Mouse (Mus musculus) ovary, adult 18-20 months (tissue): ENCODE results near the gene Hist1h2bh.
A peak's percentile ranks its signal among the peaks of the same experiment; 100 is the strongest.
"Not testable (repeated sequence)": the region's sequence is repeated elsewhere in the genome, so short reads cannot be mapped to it uniquely, and the experiment has no call there.

Experiments used
- DNase-seq: peaks from one replicate; pipeline ENCODE4 v3.0.0; 2022; ENCODE audit warnings: low spot score, mixed read lengths

Gene Hist1h2bh

DNA sequence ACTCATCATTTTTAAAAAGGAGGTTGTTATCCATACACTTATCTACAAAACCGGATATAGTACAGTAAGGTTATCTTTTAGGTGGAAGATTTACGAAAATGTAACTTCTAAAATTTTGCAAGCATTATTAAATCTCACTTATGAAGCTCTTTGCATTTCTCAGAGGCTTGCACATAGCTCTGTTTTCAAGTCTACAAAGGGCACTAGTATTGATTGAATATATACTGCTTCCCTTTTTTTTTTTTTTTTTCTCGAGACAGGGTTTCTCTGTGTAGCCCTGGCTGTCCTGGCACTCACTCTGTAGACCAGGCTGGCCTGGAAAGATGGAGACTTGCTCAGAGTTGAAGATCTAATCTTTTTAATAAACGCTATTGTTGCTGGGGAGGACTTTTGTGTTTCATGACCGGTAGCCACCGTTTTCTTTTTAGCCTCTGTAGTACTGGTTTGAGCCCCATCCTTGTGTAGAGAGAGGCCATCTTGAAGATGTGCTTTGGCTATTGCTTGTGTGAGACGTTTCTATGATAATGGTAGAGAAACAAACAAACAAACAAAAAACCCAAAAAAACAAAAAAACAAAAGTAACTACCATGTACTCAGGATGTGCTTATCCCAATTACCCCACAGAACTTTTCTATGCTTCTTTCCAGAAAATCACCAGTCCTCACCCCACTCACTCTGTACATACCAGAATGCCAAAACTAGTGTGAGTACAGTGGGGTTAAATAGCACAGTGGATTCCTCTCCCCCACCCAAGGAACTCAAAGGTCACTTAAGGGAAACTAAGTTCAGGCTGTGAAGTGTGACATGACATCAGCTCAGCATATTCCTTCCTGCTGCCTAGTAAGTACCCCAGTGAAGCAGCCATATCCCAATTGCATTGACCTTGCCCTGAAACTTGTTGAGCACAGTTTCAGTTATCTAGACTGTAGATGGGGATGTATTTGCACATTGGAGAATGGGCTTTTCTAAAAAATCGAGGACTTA is 9.0 kb upstream of the Hist1h2bh start:
- DNase-seq, result no peak

DNA sequence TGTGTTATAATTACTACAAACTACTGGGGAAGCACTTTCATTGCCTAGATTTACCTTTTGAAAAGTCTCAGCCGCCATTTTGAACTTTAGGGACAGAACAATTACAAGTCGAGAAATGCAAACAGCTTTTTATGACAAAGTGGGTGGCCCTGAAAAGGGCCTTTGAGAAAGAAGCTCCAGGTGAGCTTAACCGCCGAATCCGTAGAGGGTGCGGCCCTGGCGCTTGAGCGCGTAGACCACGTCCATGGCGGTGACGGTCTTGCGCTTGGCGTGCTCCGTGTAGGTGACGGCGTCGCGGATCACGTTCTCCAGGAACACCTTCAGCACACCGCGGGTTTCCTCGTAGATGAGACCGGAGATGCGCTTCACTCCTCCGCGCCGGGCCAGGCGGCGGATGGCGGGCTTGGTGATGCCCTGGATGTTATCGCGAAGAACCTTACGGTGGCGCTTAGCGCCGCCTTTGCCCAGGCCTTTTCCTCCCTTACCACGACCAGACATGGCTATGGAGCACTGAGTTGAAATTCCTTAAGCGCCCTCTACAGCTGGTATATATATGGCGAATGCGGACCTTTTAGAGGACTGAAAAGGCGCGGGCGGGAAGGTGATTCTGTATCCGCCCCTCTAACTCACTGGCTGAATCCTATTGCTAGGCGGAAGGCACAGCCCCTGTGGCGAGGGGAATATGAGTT is 8.1 kb upstream of the Hist1h2bh start, which contains the start of gene Hist1h4f:
Hist1h4f (minus strand) TSS at position 503 of the 689 bp plus-strand sequence.
- DNase-seq, result peak; percentile 82

- no peak for DNase-seq
Observed at GRCm38 (mm10) chr13:23550761-23551145, 7.6 kb upstream of the Hist1h2bh start.

GRCm38 (mm10) chr13:23546694-23547093 is 3.5 kb upstream of the Hist1h2bh start:
- DNase-seq, result no peak

DNA sequence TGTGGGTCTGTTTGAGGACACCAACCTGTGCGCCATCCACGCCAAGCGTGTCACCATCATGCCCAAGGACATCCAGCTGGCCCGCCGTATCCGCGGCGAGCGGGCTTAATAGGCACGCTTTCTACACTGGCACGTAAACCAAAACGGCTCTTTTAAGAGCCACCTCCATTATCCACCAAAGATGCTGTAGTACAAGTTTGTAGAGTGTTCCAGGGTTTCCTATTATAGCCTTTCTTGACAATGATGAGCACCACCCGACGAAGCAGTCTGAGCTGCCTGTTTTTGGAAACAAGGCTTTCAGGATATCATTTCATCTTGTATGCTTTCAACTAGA is 1.6 kb upstream of the Hist1h2bh start:
- not testable (repeated sequence) for DNase-seq

GRCm38 (mm10) chr13:23543965-23544786 is 984 bp upstream of the Hist1h2bh start, which contains the start of gene Hist1h3f:
Gene Hist1h3f (plus strand): TSS chr13:23544052.
- DNase-seq, result peak; percentile 55

DNA sequence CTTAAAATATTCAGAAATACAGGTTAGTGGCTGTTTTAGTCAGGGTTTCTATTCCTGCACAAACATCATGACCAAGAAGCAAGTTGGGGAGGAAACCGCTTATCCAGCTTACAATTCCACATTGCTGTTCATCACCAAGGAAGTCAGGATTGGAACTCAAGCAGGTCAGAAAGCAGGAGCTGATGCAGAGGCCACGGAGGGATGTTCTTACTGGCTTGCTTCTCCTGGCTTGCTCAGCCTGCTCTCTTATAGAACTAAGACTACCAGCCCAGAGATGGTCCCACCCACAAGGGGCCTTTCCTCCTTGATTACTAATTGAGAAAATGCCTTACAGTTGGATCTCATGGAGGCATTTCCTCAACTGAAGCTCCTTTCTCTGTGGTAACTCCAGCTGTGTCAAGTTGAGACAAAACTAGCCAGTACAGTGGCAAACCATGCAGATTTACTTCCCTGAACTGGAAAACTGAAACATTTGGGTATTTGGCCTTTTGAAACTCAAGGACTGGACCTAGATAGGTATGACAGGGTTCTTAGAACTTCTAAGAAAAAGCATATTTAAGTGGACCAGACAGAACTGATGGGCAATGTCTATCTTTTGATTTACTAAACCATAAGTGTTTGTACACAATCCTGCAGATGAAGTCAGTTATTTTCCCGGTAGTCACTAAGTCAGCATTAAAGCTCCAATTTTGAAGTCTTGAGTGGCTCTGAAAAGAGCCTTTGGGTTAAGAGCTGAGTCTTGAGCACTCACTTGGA is 789 bp downstream of the Hist1h2bh start:
- DNase-seq, result not testable (repeated sequence)

GRCm38 (mm10) chr13:23541497-23541896 is 1.7 kb downstream of the Hist1h2bh start:
- DNase-seq, result no peak

- DNase-seq, result not testable (repeated sequence)
Observed at GRCm38 (mm10) chr13:23539821-23540220, 3.4 kb downstream of the Hist1h2bh start.

GRCm38 (mm10) chr13:23538249-23538648 is 4.9 kb downstream of the Hist1h2bh start:
- DNase-seq, result no peak

DNA sequence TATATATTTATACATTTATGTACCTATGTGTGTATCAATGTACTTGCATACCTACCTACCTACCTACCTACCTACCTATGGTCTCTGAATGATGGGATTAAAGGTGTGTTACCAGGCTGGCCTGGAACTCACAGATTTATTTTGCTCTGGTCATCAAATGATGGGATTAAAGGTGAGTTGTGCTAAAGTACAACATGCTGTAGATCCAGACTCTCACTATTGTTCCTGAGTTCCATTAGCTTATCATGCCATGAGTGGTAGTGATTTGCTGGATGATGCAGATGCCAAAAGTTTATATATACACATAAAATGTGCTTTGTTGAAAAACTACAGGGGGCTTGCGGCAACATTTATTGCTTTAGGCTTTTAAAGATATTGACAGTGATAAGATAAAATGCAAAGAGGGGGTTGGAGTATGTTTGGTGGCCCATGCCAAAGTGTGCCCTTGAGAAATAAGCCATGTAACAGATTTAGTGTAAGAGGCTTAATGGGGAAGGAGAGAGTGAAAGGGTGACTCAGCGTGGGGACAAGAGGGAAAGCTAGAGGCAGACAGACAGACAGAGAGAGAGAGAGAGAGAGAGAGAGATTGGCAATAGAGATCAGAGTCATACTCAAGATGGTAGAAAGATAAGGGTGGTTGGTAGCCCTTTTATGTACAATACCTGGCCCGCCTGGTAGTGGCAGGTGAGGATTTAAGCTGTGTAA is 6.0 kb downstream of the Hist1h2bh start:
- no peak for DNase-seq

DNA sequence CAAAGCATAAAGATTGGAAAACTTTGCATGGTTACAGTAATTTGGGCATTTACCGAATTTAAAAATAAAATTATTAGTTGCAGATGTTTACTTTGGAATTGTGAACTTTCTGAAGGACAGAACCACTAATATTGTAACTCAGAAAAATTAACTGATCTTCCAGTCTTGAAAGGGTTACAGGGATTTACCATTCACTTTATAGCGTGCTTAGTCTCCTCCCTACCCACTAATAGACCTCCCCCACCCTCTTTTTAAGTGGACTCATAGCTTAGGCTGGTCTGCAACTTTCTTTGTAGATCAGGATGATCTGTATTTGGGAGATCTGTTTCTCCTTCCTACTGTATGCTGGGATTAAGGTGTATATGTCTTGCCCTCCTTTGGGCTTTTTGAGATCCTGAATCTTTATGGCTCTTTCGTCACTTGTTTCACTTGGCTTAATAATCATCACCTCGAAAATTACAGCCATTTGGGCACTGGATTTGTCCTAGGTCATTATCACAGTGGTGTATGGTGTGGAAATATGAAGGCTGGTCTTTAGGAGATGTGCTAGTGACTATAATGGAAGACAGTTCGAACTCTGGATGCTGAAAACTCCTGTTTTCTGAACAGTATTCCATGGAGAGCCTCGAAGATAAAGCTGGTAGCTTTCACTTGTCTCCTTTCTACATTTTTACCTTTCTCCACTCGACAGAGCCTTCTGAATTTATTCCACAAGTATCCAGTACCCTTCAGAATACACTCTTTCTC is 6.9 kb downstream of the Hist1h2bh start:
- no peak for DNase-seq

- DNase-seq, result peak; percentile 83
Observed at GRCm38 (mm10) chr13:23535137-23536075, 7.8 kb downstream of the Hist1h2bh start, which contains the start of gene Hist1h3g. Gene Hist1h3g (plus strand): TSS chr13:23535422.

DNA sequence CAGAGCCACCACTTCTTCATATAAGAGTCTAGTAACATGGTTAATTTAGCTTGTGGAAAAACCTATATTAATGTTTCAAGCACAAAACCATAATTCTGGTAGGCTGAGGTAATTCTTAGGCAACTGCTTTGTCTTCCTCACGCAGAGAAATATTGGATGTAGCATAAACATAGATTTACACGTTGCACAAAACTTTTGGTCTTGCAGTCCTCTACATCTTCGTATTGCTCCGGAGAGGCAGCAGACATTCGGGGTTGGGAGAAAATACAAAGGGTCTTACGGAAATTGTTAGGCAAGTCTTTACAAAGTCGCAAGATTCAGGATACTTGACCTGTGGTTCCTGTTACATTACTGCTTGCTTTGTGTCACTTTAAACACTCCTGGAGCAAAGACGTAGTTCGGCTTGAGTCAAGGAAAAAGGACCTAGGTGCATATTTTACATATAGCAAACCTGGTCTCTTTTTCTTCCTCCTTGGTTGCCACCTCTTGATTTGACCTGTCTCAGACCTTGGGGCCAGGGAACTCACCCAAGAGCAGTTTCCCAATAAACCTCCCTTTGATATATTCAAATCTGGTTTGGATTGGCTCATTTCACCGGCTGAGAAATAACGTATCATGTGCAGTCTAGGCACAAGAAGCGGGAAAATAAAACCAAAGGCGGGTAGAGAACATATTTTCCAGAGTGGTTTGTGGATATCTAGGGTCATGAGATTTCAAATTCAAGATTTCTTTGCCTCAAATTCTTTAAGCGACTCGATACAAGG is 8.6 kb downstream of the Hist1h2bh start:
- no peak for DNase-seq

DNA sequence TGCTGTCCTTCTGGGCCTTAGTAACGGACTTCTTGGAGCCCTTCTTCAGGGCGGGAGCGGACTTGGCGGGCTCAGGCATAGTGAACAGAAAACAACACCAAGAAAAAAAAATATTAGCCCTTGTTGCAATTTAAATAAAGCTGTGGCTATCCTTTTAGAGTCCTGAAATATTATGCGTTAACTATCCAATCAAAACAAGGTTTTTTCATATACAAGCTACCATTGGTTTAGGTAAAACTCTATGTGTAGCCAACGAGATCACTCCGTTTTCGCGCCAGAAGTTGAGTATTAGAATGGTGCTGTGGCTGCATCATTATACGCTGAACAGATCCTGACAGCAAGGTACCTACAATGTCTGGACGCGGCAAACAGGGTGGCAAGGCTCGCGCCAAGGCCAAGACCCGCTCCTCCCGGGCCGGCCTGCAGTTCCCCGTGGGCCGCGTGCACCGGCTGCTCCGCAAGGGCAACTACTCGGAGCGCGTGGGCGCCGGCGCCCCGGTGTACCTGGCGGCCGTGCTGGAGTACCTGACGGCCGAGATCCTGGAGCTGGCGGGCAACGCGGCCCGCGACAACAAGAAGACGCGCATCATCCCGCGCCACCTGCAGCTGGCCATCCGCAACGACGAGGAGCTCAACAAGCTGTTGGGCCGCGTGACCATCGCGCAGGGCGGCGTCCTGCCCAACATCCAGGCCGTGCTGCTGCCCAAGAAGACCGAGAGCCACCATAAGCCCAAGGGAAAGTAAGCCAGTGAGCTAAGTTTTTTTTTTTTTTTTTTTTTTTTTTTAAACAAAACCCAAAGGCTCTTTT is 9.4 kb downstream of the Hist1h2bh start, which contains the start of gene Hist1h2af:
Hist1h2af (plus strand) TSS at position 347 of the 808 bp plus-strand sequence.
- peak; percentile 63 for DNase-seq

GRCm38 (mm10) chr13:23532262-23533075 is 10.7 kb downstream of the Hist1h2bh start:
- DNase-seq, result no peak
